Mouse (Mus musculus) gastrocnemius, adult 8-10 months (tissue): Measurements from ENCODE around the gene Pdlim5. TPM values are rescaled to one million over a fixed set of nuclear protein-coding genes. Genes with fewer than 3 reads are reported as not detected.

Source experiments
- DNase-seq, 2 experiments: peaks; one replicate each; pipeline ENCODE4 v3.0.0; 2022; ENCODE audit warnings: low spot score in 2 of 2
- total RNA-seq, 4 experiments: library from RNA; stranded (reverse); gene quantifications; 2 replicates each; pipeline ENCODE4 v1.2.4; 2022

Pdlim5 gene
- total RNA-seq, 4 experiments from 2014 or later = 455 to 713 (median 513) TPM

DNA sequence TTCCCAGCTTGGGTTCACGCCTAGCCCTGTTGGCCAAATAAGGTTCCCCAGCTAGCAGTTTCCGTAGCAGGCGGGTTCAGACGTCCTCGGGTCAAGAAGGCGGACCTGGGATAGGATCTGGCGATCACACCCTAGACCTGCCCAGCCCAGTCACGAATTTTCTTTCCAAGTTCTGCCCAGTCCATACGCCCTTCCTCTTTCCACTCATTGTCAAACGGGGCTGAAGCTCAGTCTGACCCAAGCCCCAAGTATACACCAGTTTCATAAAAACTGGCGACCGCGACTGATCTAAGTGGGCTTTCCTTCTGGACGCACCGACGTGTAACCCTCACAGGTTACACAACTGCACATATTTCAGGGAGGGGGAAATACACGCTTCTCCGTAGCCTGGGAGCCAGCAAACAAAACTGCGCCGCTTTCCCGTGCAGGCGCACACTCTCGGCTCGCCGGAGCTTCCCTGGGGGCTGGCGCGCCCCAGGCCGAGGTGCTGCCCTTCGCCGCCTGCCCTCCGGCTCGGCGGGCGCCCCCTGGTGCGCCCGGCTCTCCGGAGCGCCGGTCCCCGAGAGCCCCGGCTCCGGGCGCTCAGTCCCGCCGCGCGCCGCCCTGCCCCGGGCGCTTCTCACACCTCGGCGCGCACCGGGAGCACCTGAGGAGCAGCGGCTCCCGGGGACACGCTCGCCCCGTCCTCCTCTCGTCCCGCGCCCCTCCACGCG, 544 bp downstream of the Pdlim5 start:
- peak; percentile 81 to 83 for DNase-seq

GRCm38 (mm10) chr3:142394000-142394411, 1.5 kb downstream of the Pdlim5 start:
- DNase-seq = no peak

GRCm38 (mm10) chr3:142391531-142391930, 4.0 kb downstream of the Pdlim5 start:
- no peak for DNase-seq

DNA sequence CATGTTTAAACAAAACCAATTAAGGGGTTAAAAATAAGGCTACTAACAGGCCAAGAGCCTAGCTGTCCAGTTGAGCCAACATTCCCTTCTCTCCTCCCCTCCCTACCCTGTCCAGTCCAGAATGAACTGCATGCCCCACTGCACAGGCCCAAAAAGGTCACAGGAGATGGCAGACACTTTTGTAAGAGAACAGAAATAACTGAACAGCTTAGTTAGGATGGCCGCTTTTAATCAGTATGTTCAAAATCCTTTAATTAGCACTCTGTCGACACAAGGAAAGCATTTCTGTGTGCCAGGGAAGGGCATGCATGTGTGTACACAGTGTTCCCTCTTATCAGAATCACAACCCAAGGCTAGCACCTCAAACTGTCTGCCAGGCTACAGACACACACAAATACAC, 5.2 kb downstream of the Pdlim5 start:
- DNase-seq = peak in 1 of 2 experiments; percentile 17

DNA sequence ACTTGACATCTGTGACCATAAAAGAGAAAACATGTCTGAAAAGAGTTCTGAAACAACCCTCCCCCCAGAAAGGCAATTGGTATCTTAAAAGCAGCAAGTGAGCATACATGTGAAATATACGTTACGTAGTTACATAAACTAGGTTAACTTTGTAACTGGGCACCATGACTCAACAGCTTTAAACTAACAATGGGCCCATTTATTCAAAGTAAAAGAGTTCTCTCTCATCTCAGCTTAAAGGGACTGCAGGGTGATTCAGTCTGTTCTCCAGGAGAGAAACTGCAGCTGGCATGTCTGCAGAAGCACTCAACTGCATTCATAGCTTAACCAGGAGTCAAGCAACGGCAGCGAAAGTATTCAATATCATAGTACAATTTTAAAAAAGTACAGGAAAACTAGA, 7.3 kb downstream of the Pdlim5 start:
- DNase-seq = no peak

- DNase-seq = no peak
Observed at GRCm38 (mm10) chr3:142386505-142386904, 9.0 kb downstream of the Pdlim5 start.

DNA sequence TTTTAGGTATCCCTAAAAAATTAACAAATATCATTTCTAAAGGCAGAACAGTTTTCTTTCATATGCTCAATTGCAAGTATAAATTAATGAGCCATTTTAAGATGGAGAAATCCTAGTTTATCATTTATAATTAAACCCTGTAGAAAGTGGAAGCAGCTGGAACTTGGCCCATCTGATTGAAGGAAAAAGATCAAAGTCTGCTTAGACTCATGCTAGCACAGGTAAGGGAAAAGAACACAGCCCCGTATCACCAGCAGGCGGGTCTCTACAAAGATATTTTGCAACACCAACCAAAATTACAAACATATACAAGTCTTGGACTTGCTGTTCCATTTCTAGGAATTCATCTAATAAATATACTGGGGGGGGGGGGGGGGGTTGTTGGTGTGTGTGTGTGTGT, 9.8 kb downstream of the Pdlim5 start:
- no peak for DNase-seq

DNA sequence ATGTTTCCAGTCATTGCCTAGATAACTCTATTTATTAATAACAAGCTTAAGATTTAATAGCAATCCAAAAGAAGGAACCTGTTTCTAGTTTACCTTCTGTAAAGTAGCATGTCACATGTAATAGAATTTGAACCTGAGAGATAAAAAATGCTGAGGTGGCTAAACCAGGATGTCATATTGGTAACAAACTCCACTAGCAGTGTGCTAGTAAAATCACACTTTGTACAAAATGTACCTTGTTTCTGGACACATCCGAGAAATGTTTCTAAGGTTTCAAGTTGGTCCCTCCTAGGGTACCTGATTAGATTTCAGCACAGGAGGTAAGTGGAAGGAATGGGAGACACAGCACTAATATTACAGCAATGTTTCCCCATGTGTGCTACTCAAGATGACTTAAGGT, 18.9 kb downstream of the Pdlim5 start:
- DNase-seq = no peak

DNA sequence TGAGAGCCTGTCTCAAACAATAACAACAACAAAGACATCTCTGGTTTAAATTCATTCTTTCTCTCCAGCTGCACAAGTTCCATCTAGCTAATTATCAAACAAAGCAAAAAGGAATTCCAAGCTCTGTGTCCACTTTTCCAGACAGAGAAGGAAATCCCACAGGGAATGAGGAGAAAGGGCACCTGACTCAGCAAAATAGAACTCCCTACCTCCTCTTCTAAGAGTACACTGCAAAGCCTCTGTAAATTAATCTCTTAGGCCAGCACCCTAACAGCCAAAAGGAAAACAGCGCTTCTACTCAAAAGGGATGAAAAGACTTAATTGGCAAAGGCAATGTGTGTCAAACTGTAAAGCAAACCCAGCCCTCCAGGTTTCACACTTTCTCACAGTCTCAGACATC, 20.4 kb downstream of the Pdlim5 start:
- no peak for DNase-seq

GRCm38 (mm10) chr3:142372465-142373147, 22.9 kb downstream of the Pdlim5 start:
- DNase-seq = peak in 1 of 2 experiments; percentile 51

DNA sequence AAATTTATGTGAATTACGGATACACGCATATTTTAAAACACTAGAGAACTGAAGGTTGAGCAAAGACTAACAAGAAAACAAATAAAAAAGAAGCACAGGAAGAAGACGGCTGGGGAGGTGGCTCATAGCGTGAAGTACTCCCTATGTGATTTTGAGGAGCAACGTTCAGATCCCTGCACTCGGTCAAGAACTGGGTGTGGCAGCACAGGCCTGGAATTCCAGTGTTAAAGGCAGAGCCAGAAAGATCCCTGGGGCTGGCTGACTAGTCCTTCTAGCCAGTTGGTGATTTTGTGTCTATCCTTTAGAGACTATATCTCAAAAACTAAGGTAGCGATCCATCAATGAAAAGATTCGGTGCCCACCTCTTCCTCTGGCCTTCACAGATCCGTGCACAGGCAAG, 27.1 kb downstream of the Pdlim5 start:
- DNase-seq = no peak

DNA sequence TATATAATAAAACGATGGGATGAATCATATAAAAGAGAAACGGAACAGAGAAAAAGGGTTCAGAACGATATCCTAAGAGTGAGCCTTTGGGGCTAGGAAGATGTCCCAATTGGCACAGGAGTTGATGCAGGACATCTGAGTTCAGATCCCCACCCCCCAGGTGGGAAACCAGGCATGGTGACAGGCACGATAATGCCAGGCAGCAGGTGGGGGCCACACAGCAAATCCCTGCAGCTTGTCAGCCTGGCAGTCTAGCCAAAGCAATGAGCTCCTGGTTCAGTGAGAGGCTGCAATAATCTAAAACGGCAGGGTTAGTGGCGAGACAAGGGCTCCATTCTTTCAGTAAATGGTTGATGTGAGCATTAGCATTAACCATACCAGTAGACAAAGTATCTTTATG, 33.4 kb downstream of the Pdlim5 start:
- no peak for DNase-seq

DNA sequence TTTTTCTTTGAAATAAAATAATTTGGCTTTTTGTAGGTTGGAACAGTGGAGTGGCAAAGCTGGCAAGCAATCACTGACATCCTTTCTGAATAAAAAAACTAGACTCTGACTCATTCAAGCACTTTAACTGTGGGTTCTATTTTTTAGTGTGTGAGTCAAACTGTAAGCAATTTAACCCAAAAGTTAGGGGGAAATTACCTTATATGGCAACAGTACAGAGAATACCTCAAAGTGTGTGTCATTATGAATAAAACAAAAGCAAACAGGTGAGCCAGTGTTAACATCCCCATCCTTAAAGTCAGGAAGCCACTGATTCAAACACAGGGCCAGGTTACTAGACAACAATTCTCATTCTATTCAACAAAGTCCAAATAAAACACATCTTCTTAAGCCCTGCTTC, 36.5 kb downstream of the Pdlim5 start:
- no peak for DNase-seq

DNA sequence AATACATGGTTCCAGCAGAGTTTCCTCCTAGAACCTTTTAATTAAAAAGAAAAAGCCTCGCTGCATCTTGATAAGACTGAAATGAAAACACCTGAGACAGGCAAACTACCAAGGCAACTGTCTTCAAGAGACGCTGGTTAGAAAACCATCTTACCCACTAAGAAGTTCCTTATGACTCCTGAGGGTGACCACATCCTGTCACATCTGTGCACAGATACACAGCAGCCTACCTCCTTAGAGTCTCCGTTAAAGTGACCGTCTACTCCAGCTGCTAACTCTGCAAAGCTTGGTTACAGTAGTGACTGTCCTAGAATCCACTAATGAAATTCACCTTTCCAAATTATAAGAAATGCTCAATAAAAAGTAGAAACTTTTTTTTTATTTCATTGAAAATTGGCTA, 38.8 kb downstream of the Pdlim5 start:
- DNase-seq = no peak

DNA sequence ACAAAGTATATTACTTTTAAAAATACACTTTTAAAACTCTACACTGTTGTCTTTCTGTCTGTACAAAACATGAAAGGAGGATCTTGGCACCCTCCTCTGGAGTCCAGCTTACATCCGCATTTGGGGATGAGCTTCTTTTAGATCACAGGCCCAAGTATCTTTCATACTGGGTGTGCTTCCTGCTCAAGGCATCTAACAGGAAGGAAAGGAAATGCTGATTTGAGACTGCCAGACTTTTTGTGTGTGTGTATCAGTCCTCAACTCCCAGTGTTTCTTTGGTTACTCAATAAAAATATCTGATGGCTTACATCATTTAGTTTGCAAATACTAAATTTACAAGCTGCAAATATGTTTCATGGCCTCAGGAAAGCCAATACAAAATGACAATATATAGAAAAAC, 42.3 kb downstream of the Pdlim5 start:
- DNase-seq = no peak

GRCm38 (mm10) chr3:142350513-142350912, 45.0 kb downstream of the Pdlim5 start:
- DNase-seq = no peak

GRCm38 (mm10) chr3:142348816-142349631, 46.5 kb downstream of the Pdlim5 start:
- no peak for DNase-seq

- DNase-seq = no peak
Observed at GRCm38 (mm10) chr3:142346261-142346660, 49.2 kb downstream of the Pdlim5 start.

DNA sequence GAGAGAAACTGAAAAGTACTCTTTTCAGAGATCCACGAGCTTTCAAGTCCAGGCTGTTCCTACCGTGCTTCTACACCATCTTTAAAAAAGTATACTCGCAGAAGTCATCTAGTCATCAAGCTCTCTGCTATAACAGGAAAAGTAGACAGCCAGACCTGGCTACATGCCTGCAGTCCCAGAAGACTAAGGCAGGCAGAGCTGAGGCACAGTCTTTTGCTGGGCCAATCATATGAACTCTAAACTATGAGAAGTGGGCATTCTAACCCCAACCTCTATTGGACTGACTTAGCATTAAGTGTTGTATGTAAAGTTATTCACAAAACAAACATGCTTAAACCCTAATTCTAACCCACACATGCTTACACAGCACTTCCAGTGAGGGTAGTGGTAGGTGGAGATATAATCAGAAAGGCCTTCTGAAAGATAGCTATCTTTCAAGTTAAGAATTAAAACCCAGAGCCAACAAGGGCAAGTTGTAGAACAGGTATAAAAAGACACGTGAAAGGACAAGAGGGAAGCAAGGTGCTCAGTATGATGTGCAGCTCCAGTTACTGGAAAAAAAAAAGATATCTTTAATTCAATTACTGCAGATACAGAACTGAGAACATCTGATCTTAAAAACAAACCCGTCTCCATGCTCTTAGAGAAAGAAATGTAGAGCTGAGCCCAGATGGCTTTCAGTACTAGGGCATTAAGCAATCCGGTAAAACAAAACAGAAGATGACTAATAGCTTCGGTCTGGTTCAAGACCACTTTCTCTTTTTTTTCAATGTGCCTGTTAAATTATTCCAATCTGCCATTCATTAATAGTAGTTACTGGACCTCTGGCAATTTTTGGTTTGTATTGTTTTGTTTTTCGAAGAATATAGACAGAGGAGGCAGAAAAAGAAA, 50.0 kb downstream of the Pdlim5 start:
- no peak for DNase-seq

- no peak for DNase-seq
Observed at GRCm38 (mm10) chr3:142343786-142344185, 51.7 kb downstream of the Pdlim5 start.

DNA sequence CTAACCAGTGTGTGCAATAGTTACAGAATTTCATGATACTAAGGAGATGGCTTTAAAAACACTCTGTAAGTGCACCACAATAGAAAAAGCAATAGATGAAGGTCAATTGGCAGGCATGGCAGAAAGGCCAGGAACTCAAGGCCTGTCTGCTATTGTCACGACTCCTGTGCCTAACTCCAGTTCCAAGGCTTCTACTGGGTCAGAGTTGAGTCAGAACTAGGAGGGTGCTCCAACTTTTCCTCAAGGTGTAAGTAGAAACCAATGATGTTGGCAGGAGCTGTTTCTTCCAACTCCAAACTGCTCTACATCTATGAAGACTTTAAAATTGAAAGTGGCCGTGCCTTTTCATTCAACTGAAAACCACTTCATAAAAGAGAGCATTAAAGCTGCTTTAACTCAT, 54.8 kb downstream of the Pdlim5 start:
- no peak for DNase-seq
